Mouse (Mus musculus) heart, embryonic 16.5 days (tissue): ENCODE data around the gene Rimklb. TPM values are rescaled to one million over a fixed set of nuclear protein-coding genes. Genes with fewer than 3 reads are reported as not detected.
"Not testable (repeated sequence)": the region's sequence is repeated elsewhere in the genome, so short reads cannot be mapped to it uniquely, and the experiment has no call there.

ENCODE experiments used
- ATAC-seq: fragments of 200-750 bp; cut with Nextera tagmentation; replicated peaks from 2 replicates; pipeline ENCODE4 v1.8.0; 2017; ENCODE audit warnings: moderate number of reproducible peaks; ENCODE audit not compliant: insufficient read depth, low FRiP score; ENCODE audit errors: extremely low read depth
- H3K27ac ChIP-seq: fragments of 300-500 bp; sonication (generic); 2 replicates; pipeline ENCODE4 v1.5.1; 2014; ENCODE audit warnings: mild to moderate bottlenecking, low read length, control low read depth, moderate library complexity
- H3K27me3 ChIP-seq: fragments of 300-500 bp; sonication (generic); 2 replicates; pipeline ENCODE4 v1.6.1; 2014; ENCODE audit warnings: low read length, mixed read lengths; ENCODE audit not compliant: control insufficient read depth, insufficient read depth
- H3K36me3 ChIP-seq: fragments of 300-500 bp; sonication (generic); 2 replicates; pipeline ENCODE4 v1.6.1; 2014; ENCODE audit not compliant: control insufficient read depth, insufficient read depth
- H3K4me1 ChIP-seq: fragments of 300-500 bp; sonication (generic); 2 replicates; pipeline ENCODE4 v1.6.1; 2014; ENCODE audit warnings: low read length, mixed read lengths; ENCODE audit not compliant: control insufficient read depth, insufficient read depth
- H3K4me2 ChIP-seq: fragments of 300-500 bp; sonication (generic); 2 replicates; pipeline ENCODE4 v1.6.1; 2014; ENCODE audit warnings: low read depth, mild to moderate bottlenecking, control low read depth, low read length
- H3K4me3 ChIP-seq: fragments of 300-500 bp; sonication (generic); 2 replicates; pipeline ENCODE4 v1.5.1; 2014; ENCODE audit warnings: mild to moderate bottlenecking, control low read depth, low read length
- H3K9ac ChIP-seq: fragments of 300-500 bp; sonication (generic); 2 replicates; pipeline ENCODE4 v1.6.1; 2014; ENCODE audit warnings: low read length, control low read depth
- H3K9me3 ChIP-seq: fragments of 300-500 bp; sonication (generic); replicated peaks from 2 replicates; pipeline ENCODE4 v1.6.1; 2016; ENCODE audit warnings: low read length; ENCODE audit not compliant: control insufficient read depth
- WGBS: fragments of 180-500 bp; shearing (Covaris S2); extraction: QIAGEN DNeasy Blood & Tissue Kit; methylation state at CpG from one replicate; pipeline ENCODE4 v1.1.7; 2014; 5-methylcytosine and 5-hydroxymethylcytosine counted together
- polyA plus RNA-seq: library from polyadenylated mRNA; unstranded; fragments of >200 nt; fragmentation: Nextera tagmentation; extraction: Ambion mirVana; gene quantifications from 2 replicates; pipeline ENCODE4 v1.2.1, GENCODE M21; 2015

The Rimklb gene
- polyA plus RNA-seq, 1 experiment from 2014 or later = 1.6 TPM

DNA sequence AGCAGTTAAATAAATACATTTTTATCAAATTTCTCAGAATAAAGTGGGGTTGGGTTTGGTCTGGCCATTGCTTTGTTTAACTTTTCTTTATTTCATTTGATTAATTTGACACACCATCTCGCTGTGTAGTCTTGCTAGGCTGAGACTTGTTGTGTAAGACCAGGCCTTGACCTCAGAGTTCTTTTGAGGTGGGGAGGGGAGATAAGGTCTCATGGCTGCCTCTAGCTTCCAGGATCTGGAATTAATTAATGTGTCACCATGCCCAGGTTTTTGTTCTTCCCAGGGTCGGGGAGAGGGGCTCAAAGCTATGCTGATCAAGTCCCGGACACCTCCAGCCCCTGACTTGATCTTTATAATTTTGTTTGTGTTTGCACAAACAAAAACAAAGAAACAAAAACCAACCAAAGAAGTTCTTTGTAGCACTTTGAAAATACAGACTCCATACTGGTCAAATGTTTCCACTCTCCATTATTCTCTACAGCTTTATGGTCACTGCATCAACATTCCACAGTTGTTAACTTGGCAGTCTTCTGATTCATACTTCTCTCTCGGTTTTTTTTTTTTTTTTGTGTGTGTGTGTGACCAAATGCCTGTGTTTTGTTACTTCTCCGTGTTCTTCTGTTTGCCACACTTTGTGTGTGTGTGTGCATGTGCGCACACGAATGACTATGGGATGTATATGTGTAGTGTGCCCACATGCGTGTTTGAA is 33.1 kb upstream of the Rimklb start:
- Histone ChIP-seq H3K27ac (no peak overlapping the region), H3K4me2 (no peak overlapping the region), H3K9me3 (no peaks in the 10 kb centered on the region), H3K4me3 (no peak overlapping the region), H3K9ac (no peak overlapping the region), H3K27me3 (no peaks in the 10 kb centered on the region), H3K36me3 (no peaks in the 10 kb centered on the region), H3K4me1 (no peaks in the 10 kb centered on the region)
- ATAC-seq = no peak
- WGBS = 67% methylated on average over 8 of the region's 8 CpGs

DNA sequence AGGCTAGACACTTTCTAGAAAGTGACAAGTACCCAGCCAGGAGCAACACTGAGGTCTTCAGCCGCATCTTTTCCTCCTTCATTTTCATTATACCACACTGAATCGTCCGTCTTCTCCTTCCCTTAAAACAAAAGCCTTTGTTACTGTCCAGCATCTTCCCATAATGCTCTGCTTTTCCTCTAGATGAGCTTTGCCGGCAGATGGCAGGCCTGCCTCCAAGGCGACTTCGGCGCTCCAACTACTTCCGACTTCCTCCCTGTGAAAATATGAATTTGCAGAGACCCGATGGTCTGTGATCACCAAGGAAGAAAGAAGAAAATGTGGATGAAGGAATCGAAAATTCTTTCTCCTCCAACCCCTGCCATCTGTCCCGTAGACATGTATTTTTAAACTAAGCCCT is 29.6 kb upstream of the Rimklb start:
- 76% methylated on average over 11 of the region's 11 CpGs for WGBS
- Histone ChIP-seq H3K9me3 (no peaks in the 10 kb centered on the region), H3K4me3 (no peak overlapping the region), H3K27ac (no peak overlapping the region), H3K9ac (no peak overlapping the region), H3K4me1 (no peaks in the 10 kb centered on the region), H3K27me3 (no peaks in the 10 kb centered on the region), H3K36me3 (no peaks in the 10 kb centered on the region), H3K4me2 (no peak overlapping the region)
- ATAC-seq = no peak

DNA sequence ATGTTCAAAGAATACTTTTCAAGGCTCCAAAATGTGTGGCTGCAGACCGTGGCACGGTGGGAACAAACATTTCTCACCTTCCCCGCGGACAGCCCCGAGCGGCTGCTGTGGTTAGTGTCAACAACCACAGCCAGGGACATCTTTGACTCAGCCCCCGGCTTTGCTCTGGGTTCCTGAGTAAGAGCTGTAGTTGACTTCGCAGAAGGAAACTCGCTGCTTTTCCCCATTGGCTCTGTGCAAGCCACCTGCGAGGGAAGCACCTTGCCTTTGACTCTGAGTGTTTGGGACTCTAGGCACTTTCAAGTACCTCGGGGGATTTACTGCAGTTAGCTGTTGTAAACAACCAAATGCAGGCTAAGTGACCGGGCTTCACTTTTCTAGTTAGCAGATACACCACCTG is 29.0 kb upstream of the Rimklb start:
- H3K4me2 ChIP-seq = no peak overlapping the region
- WGBS = 23% methylated on average over 12 of the region's 12 CpGs

DNA sequence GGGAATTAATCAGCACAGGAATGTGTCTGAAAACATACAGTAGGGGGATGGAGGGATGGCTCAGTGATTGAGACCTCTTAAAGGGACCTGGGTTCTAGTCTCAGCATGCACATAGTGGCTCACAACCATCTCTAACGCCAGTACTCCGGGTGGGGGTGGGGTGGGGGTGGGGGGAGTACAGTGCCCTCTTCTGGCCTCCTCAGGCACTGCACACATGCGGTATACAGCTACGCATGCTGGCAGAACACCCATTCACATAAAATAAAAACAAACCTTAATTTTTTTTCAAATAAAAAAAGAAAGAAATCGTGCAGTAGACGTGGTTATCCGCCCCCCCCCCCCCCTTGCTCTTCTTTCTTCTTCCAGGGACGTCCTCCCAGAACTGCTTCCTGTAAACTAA is 24.7 kb upstream of the Rimklb start:
- WGBS = 73% methylated on average over 8 of the region's 8 CpGs
- Histone ChIP-seq H3K9me3 (no peaks in the 10 kb centered on the region; the same call in 1 of the 2 replicates), H3K36me3 (no peaks in the 10 kb centered on the region), H3K4me2 (no peak overlapping the region), H3K4me1 (no peaks in the 10 kb centered on the region), H3K27me3 (no peaks in the 10 kb centered on the region), H3K27ac (no peak overlapping the region), H3K9ac (no peak overlapping the region), H3K4me3 (no peak overlapping the region)
- no peak for ATAC-seq

More for the DNA sequence above, 29.0 kb upstream of the Rimklb start:
- no peaks in the 10 kb centered on the region for H3K36me3 ChIP-seq
- no peaks in the 10 kb centered on the region for H3K27me3 ChIP-seq
- no peaks in the 10 kb centered on the region for H3K4me1 ChIP-seq
- H3K9ac ChIP-seq = no peak overlapping the region
- no peak overlapping the region for H3K27ac ChIP-seq
- H3K4me3 ChIP-seq = no peak overlapping the region
- no peak; the same call in 1 of the 2 replicates for ATAC-seq
- no peaks in the 10 kb centered on the region for H3K9me3 ChIP-seq

DNA sequence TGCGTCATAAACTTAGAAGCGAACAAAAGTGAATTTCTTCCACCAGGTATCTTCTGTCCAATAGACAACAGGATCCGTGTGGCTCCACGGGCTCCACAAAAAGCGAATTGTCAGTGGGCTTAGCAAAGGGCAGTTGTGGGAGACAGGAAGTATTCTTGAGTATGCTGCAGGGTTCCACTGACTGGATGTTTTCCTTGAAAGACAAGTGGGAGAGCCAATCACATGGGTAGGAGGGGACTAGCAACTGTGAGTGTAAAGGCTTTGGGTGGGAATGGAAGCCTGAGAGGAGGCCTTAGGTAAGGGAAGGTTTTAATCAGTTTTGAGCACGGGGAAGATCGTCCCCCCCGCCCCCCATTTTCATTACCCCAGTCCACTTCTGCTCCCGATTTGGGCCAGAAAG is 24.0 kb upstream of the Rimklb start:
- WGBS = 67% methylated on average over 9 of the region's 9 CpGs
- Histone ChIP-seq H3K4me1 (no peaks in the 10 kb centered on the region), H3K27me3 (no peaks in the 10 kb centered on the region), H3K9ac (no peak overlapping the region), H3K9me3 (no peaks in the 10 kb centered on the region; the same call in 1 of the 2 replicates), H3K27ac (no peak overlapping the region), H3K36me3 (no peaks in the 10 kb centered on the region), H3K4me3 (no peak overlapping the region), H3K4me2 (0 out of 2 replicates have a peak overlapping the region, but pooled peaks have one; percentile 6)
- no peak; the same call in 1 of the 2 replicates for ATAC-seq

DNA sequence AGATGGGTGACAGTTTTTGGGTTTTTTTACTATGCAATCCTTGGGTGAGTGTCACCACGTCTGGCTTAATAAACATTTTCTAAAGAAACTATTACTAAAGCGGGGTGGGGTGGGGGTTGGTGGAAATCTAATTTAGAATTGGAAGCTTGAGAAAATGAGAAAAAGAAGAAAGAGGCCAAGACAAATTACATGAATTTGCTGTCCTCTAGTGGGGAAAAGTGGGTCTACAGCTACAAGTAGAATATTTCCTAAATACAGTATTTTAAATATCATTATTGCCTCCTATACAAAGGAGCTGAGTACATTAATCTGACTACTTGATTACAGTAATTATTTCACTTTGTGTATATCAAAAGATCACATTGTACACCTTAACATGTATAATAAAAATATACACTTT is 20.8 kb upstream of the Rimklb start:
- H3K4me3 ChIP-seq = no peak overlapping the region
- H3K9ac ChIP-seq = no peak overlapping the region
- no peaks in the 10 kb centered on the region; the same call in 1 of the 2 replicates for H3K9me3 ChIP-seq
- H3K27me3 ChIP-seq = no peaks in the 10 kb centered on the region
- H3K36me3 ChIP-seq = no peaks in the 10 kb centered on the region
- ATAC-seq = no peak
- H3K4me1 ChIP-seq = no peaks in the 10 kb centered on the region
- WGBS = 35% methylated on average over 2 of the region's 2 CpGs
- no peak overlapping the region for H3K4me2 ChIP-seq
- H3K27ac ChIP-seq = no peak overlapping the region

DNA sequence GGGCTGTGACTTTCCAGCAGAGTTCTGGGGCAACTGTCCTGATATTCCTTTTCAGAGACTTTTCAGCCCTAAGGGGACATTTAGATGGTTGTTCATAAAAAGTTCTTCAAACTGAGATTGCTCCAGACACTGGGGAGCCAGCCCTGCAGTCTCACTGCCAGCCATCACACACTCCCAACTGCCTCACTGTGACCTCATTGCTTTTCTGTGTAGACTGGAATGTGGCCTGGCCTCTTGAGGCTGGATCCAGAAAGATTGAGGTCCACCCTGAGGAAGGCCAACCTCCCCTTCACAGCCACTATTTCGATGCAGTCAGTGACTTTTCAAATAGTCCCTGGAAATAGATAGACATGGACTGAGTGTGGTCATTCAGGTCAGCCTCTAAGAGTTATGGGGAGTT is 19.1 kb upstream of the Rimklb start:
- H3K9me3 ChIP-seq = no peaks in the 10 kb centered on the region; the same call in 1 of the 2 replicates
- no peak overlapping the region for H3K4me3 ChIP-seq
- no peak overlapping the region for H3K4me2 ChIP-seq
- no peak overlapping the region for H3K9ac ChIP-seq
- no peaks in the 10 kb centered on the region for H3K36me3 ChIP-seq
- H3K27me3 ChIP-seq = no peaks in the 10 kb centered on the region
- no peaks in the 10 kb centered on the region for H3K4me1 ChIP-seq
- H3K27ac ChIP-seq = no peak overlapping the region
- 63% methylated on average over 1 of the region's 1 CpGs for WGBS
- no peak for ATAC-seq

DNA sequence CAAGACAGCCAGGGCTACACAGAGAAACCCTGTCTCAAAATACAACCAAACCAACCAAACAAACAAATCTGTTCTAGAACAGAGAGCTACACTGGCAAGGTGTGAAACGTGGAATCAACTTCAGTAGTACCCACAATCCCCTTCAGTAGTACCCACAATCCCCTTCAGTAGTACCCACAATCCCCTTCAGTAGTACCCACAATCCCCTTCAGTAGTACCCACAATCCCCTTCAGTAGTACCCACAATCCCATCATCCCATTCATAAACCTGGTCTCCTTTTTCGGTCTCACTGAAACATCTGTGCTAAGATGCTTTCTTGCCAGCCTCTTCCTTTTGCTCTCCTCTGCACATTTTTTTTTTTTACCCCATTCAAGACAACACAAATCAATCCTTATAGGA is 17.2 kb upstream of the Rimklb start:
- not testable (repeated sequence) for H3K27ac ChIP-seq, H3K36me3 ChIP-seq, H3K4me3 ChIP-seq, H3K4me1 ChIP-seq, H3K27me3 ChIP-seq, H3K4me2 ChIP-seq, ATAC-seq, H3K9ac ChIP-seq, H3K9me3 ChIP-seq
- 84% methylated on average over 2 of the region's 2 CpGs for WGBS

DNA sequence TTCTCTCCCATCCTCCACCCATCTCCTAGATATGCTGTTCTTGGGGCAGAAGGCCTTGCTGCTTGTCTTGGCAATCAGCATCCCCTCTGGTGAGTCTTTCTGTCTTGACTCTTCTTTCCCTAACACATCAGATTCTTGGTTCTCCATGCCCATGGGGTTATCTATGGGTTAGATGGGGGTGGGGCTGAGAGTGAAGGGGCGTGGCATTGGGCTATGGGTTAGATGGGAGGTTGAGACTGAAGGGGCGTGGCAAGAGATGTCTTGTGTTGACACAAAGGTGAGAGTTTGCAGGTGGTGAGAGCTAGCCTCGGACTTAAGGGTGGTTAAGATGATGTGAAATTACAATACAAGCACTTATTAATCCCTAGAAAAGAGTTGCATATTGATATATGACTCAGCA is 15.8 kb upstream of the Rimklb start:
- H3K4me2 ChIP-seq = peak overlapping the region; percentile 17; the same call in 1 of the 2 replicates

More for the DNA sequence above, 15.8 kb upstream of the Rimklb start:
- Histone ChIP-seq H3K36me3 (no peaks in the 10 kb centered on the region), H3K9me3 (no peaks in the 10 kb centered on the region; the same call in 1 of the 2 replicates), H3K4me3 (no peak overlapping the region), H3K27me3 (no peaks in the 10 kb centered on the region), H3K4me1 (no peaks in the 10 kb centered on the region), H3K27ac (no peak overlapping the region), H3K9ac (no peak overlapping the region)
- WGBS = 65% methylated on average over 3 of the region's 3 CpGs
- no peak for ATAC-seq
